Mouse (Mus musculus) ES-E14 (cell line): ENCODE measurements around the gene Il1r1.

Experiments used
- CHD2 ChIP-seq: IDR thresholded peaks from 2 replicates; pipeline ENCODE4 v1.6.1; 2014; ENCODE audit warnings: mild to moderate bottlenecking, low read depth, low read length, inconsistent platforms
- HCFC1 ChIP-seq: IDR thresholded peaks from 2 replicates; pipeline ENCODE4 v1.6.1; 2012; ENCODE audit warnings: low read length, inconsistent platforms, borderline replicate concordance; ENCODE audit not compliant: insufficient read depth
- MAFK ChIP-seq: IDR thresholded peaks from 2 replicates; pipeline ENCODE4 v1.6.1; 2014; ENCODE audit warnings: mild to moderate bottlenecking, low read depth, low read length, inconsistent platforms; ENCODE audit not compliant: insufficient read depth
- ZNF384 ChIP-seq: IDR thresholded peaks from 2 replicates; pipeline ENCODE4 v1.6.1; 2012; ENCODE audit warnings: low read depth, low read length, inconsistent platforms

GRCm38 (mm10) chr1:40314016-40314415 is 89.1 kb downstream of the Il1r1 start:
- no peak for TF ChIP-seq CHD2
- TF ChIP-seq HCFC1 = no peak
- TF ChIP-seq MAFK = no peak
- TF ChIP-seq ZNF384 = no peak
